Mouse (Mus musculus) thymus, adult 18-20 months (tissue): Measurements from ENCODE around the gene Ss18l2.

ENCODE experiments used
- DNase-seq, 2 experiments: peaks; one replicate each; pipeline ENCODE4 v3.0.0; 2022; ENCODE audit warnings: mixed read lengths in 2 of 2

Gene Ss18l2

DNA sequence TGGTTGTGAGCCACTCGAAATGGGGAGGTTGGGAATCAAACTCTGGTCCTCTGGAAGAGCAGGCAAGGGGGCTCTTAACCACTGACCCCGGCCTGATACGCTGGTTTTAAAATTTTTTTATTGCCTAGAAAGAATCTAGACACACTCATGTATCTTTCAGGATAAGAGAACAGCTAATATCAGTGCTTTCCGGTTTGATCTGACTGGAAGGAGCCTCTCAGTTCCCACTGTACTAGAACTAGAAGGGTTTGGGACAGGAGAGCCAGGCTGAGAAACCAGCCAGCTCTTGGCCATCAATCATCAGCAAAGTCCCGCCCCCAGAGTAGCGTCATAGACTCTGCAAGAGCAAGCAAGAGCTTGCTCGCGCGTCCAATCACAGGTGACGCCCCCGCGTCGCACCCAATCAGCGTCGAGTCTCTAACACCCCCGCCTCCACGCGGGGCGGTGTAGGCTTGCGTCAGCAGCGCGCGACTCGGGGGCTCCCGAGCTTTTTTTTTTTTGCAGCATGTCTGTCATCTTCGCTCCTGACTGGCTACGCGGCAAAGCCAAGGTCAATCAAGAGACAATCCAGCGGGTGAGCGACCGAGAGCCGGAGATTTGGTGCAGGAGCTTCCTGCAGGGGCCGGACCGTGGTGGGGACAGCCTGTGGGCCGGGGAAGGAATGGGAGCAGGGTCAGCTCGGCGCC, at the start of gene Ss18l2:
TSS of gene Ss18l2 (plus strand) at position 432 of the 686 bp plus-strand sequence.
- DNase-seq, result peak; percentile 93 to 96

DNA sequence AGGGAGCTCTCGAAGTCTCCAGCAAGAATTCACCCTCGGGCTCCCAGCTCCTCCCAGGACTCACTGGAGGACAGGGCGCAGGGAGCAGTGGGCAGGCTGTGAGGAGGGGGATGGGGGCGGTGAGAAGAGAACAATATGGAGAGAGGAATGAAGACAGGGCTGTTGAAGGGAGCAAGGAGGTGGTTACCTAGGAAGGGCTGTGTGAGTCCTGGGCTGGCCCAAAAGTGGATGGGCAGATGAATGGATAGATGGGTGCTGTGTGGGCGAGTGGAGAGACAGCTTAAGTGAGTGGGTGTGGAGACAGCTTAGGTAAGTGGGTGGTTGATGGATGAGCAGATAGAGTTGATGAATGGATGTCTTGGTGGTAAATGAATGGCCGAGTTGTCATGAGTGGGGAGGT, 46.7 kb upstream of the Ss18l2 start:
- DNase-seq, result no peak

DNA sequence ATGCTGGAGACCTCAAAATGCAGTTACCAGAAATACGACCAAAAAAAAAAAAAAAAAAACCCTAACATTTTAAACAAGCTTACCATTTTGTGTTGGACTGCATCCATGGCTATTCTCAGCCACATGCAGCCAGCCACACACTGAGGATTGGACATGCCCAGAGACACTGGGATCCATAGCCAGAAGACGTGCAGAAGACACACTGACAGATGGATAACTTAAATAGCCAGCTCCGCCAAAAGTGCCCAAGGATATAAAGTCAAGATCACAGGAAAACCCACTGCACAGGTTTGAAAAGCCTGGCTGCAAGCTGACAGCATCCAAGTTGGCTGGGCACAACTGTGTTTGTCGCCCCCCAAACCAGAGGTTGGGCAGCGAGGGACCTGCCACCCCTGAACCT, 46.0 kb upstream of the Ss18l2 start:
- DNase-seq, result no peak

DNA sequence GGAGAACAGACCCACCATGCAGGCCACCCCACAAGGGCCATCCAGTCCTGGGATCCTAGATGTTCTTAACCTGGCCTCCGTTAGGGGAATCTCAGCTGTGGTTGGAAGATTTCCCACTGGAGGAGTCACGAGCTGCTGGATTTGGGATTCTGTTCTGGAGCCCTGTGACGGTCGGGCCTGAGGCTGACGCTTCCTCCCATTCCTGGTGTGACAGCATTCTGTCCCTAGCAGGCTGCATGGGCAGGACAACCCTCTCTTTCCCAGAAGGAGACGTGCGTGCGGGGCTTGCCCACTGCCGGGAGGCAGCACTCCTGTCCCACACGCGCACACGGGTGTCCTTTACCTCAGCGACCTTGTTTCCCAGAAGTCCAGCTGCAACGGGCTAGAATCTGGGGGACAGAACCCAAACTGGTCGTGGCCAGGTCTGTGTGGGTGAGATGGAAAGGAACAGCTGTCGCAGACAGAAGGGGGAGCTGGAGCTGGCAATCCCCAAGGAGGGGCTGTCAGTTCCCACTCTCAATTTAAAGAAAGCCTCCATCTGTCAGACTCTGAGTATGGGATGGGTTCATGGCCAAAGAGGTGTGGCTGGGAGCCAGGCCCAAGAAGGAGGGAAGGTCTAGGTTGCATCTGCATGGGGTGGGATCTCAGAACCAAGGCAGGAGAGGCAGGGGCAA, 43.0 kb upstream of the Ss18l2 start:
- DNase-seq, result no peak

DNA sequence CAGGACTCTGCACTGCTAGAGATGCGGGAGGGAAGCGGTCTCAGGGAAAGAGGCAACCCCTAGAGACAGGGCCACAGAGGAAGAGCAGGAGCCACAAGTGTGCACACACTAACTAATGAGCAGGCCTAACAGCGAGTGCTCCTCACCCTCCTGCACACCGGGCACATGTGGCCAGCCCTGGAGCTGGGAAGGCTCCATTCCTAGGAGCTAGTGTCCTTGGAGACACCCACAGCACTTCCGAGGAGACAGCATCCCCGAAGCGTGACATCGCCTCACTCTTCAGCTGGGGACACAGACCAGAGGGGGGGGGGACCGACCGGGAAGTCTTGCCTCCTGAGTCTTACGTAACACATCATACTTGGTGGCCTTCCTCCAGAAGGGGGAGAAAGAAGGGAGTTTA, 42.3 kb upstream of the Ss18l2 start:
- no peak for DNase-seq

DNA sequence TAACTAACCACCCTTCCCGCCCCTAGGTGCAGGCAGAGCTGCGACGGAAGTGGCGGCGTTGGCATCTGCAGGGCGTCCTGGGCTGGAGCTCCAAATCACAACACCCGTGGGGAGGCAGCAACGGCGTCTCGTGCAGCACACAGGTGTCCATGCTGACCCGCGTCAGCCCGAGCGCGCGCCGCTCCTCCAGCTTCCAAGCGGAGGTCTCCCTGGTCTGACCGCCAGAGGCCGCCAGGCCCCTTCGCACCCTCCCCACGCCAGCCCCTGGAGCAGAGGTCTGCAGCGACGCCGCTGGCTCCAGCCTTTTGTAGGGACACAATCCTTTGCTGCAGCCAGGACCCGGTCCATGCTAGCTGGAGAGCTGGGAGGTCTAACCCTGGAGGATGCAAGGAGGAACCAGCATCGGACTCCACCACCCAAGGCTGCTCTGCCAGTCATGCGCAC, 40.8 kb upstream of the Ss18l2 start:
- DNase-seq, result peak; percentile 61 to 62

DNA sequence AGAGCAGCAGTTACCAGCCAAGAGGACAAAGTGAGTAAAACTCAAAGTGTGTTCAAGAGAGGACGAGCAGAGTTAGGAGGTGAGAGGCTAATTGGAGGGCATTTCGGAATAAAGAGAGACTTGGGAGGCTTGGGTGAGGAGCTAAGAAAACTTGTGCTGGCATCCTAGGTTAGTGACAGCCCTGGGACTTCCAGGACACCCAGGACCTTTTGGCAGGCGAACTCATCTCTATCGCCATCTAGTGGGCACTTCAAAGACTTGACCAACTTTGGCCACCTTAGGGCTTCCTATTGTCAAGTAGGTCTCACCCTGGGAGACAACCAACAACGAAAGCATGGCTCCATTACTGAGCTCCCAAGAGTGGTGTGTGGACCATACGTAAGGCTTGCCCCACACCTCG, 38.8 kb upstream of the Ss18l2 start:
- peak in 1 of 2 experiments; percentile 16 for DNase-seq

DNA sequence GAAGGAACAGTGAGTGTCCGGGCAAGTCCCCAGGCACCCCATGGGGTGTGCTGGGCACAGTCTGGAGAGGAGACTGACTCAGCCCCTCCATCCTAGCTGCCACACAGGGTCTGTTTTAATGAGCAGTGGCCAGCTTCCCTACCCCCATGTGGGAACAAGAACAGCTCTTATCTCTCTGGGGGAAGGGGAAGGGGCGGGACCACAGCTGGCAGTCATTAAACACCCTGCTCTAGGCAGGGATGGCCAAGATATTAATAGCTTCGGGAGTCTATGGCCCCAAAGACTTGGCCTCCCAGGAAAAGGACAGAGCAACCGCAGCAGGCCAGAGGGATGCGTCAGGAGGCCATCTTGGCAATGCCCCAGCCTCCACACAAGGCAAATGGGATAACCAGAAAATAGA, 37.8 kb upstream of the Ss18l2 start:
- no peak for DNase-seq

DNA sequence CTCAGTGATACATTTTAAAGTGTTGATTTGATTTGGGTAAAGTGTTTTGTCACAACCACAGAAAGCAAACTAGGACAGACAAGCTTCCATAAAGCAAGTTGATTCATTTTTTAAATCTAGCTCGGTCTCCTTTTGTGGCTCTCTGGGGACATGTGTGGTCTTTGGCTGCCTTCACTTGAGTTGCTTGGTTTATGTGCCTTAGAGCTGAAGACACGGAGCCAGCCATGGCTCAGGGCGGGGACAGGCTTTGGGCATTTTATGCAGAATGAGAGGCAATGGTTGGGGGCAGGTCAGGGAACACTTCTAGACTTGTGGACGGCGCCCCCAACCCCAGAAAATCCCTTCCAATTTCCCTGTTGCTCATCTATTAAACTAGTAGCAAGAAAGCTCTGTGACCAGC, 36.4 kb upstream of the Ss18l2 start:
- DNase-seq, result no peak

DNA sequence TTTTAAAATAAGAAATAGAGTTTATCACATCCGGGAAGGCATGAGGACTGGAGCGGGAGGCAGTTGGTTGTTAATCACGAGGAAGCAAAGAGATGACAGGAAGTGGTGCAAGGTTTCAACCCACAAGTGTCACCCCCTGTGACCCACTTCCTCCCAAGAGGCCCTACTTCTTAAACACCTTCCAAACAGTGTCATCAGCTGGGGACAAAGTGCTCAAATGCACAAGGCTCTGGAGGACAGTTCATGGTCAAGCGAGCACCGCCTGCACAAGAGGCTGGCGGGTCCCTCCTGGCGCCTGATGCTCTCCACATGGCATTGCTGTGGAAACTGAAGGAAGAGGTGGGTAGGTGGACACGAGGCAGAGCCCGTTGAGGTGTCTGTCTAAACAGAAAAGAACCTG, 35.1 kb upstream of the Ss18l2 start:
- DNase-seq, result peak; percentile 66 to 82

DNA sequence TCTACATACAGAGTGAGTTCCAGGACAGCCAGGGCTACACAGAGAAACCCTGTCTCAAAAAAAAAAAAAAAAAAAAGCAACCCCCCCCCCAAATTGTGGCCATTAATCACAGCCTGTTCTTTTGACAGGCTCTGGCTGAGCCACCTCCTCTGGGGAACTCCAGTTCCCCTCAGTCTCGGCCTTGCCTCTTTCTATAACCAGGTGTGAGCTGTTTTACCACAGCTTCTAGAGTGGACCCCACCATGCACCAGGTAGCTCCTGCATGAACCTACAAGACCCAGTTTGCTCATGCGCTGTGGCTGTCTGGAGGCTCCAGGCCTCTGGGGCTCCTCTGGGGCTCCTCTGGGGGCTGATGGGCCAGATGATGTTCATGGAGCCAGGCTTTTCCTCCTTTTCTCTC, 34.6 kb upstream of the Ss18l2 start:
- DNase-seq, result no peak

DNA sequence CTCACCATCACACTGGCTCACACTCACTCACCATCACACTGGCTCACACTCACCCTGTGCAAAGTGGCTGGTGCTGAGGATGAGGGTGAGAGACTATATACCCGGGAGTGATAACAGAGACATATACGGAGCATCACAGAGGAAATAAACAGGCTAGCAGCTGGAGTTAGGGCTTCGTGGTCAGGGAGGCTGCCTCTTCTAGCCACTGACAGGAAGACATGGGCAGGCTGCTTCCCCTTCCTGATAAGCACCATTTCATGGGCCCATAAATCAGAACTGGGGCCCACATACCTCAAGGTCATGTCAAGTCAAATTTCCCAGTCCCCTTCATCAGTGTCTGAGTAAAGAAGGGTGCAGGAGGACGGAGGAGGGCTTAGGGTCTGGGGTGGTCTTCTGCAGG, 33.1 kb upstream of the Ss18l2 start:
- no peak for DNase-seq

DNA sequence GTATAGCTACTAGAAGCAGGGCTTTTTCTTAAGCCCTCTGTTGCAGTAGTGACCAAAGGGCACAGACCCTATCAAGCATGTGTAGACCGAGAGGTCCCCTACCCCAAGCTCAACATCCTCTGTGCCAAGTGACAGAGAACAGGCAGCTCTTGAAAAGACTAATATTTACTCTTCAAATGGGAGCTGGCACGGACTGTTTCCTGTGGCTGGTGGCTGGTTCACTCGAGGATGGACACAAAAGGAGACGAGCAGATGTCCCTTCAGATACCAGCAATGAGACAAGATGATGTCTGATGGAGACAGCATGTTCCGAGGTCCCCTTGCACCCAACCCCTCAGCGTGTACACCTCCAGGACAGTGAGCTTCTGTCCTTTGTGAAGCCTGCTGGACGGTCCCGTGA, 32.7 kb upstream of the Ss18l2 start:
- no peak for DNase-seq

DNA sequence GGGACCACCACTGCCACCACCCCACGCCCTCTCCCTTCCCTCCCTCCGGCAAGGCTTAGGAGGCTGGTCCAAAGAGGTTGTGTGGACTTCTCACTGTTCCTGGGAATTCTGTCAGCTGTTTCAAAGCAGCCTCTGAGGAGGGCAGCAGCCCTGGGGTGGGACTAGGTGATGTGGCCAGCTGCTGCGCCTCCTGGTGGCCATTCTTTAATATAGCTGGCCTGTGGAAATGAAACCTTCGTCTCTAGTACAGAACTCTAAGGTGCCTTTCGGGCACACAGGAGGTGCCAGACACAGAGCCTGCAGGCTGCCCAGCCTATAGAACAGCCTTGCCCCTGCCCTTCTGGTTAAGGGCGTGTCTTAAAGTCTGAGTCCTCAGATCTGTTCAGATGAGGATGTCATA, 30.6 kb upstream of the Ss18l2 start:
- no peak for DNase-seq

DNA sequence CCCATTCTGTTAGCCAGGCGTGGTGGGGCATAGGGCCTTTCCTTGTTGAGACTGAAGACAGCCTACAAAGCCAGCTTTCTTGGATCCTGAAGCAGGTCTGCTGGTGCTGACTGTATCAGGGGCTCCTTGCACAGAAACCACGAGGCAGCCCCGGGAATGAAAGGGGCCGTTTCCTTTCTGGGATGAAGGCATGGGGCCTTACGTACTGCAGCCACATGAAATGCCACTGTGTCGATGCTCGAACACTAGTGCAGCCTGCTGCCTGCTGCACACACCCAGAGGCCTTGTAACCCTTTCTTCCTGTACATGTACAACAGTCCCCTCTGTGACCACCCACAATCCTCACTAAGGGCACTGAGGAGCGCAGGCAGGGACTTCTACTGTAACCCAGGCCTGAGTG, 28.9 kb upstream of the Ss18l2 start:
- no peak for DNase-seq

DNA sequence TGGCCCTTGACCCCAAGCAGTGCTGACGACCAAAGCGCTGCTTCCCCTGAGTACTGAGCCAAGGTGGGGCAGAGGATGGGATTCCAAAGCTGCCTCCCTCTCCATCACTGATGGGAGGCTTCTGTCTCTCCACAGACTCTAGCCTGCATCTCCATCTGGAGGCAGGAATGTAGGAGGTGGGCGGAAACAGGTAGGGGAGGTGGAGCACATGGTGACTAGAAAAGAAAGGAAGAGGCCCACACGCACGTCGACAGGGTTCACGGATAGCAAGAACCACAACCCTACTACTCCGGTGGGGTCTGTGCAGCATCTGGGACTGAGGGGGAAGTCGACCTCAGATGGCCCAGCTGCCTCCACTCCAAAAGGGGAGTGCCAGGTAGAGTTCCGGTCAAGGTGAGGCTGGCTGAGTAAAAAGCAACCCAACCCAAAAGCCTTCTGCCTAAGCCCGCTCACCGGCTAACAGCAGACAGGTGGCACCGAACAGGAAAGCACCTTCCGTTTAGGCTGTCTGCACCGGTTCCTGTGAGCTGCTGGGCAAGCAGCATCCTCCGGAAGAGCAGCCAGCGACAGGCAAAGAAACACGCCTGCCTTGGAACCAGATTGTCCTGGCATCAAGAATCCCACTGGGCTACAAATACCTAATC, 28.0 kb upstream of the Ss18l2 start:
- DNase-seq, result no peak

DNA sequence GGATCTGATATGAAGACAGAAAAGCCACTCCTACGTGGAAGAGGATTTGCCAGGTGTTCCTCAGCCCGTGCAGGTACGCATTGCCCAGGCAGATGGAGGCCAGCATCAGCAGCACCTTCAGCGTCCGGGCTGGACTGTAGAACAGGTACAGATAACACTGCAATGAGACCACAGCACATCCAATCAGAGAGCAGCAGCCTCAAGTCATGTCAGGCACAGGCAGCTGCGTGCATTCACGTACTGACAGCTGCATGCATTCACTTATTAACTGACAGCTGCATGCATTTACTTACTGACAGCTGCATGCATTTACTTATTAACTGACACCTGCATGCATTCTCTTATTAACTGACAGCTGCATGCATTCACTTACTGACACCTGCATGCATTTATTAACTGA, 25.4 kb upstream of the Ss18l2 start:
- no peak for DNase-seq

DNA sequence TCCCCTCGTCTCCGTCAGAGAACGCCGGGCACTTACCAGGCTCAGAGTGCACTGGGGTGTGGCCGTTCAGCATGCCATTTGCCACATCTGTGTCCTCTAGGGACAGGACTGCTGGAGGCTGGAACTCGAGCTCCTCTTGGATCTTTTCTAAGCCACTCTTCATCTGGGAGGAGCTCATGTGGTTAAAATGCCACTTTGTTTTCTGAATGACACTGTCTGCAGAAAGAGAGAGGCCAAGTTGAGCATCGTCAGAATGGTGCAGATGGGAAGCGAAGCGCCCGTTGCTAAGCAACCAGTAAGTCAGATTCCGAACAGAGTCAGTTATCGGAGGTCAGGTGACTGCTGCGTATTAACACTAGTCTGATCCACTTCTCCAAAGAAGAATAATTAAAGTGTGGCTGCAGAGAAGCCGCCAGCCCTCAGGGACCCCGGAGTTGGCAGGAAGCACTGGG, 19.9 kb upstream of the Ss18l2 start:
- DNase-seq, result no peak

DNA sequence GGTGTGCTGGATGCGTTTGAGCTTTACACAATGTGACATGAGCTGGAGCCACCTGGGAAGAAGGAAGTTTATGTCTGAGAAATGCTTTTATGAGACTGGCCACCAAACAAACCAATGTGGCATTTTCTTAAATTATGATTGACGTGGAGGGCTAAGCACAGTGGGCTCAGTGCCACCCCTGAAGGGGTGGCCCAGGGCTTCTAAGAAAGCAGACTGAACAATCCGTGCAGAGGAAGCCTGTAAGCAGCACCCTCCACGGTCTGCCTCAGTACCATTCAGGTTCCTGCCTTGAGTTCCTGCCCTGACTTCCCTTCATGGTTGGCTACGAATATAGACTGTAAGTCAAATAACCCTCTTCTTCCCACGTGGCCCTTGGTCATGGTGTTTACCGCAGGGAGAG, 19.4 kb upstream of the Ss18l2 start:
- DNase-seq, result no peak

DNA sequence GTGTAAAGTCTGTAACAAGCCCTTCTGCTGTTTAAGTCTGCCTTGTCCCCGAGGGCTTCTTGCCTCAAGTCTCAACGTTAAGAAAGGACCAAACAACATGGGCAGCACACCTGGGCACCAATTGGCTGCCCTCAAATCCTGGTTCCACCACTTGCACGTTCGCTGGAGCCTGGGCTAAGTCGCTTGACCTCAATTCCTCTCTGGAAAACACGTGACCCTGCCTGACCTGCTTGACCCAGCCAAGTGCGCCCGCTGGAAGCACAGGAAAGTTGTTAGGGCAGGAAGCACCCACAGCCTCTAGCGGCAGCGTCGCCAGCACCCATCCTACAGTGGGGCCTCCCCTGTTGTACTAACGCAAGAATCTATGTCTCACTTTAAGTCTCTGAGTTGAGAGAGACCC, 15.4 kb upstream of the Ss18l2 start:
- DNase-seq, result no peak

DNA sequence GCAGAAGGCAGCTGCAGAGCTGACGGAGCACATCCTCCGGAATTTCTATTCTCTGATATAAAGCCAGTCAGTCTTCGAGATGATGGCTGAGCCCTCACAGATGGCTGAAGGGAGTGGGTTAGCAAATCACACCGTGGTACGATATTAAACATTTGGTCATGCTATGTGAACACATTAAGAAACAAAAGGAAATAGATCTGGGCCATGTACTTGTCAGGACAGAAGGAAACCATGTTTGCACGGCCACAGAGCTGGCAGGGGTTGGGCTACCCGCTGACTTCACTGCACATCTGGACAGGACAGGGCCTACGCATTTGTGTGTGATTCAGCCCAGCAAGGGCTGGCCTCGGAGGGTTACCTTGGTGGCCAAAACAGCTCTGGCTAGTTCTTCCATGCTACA, 13.5 kb upstream of the Ss18l2 start:
- no peak for DNase-seq

DNA sequence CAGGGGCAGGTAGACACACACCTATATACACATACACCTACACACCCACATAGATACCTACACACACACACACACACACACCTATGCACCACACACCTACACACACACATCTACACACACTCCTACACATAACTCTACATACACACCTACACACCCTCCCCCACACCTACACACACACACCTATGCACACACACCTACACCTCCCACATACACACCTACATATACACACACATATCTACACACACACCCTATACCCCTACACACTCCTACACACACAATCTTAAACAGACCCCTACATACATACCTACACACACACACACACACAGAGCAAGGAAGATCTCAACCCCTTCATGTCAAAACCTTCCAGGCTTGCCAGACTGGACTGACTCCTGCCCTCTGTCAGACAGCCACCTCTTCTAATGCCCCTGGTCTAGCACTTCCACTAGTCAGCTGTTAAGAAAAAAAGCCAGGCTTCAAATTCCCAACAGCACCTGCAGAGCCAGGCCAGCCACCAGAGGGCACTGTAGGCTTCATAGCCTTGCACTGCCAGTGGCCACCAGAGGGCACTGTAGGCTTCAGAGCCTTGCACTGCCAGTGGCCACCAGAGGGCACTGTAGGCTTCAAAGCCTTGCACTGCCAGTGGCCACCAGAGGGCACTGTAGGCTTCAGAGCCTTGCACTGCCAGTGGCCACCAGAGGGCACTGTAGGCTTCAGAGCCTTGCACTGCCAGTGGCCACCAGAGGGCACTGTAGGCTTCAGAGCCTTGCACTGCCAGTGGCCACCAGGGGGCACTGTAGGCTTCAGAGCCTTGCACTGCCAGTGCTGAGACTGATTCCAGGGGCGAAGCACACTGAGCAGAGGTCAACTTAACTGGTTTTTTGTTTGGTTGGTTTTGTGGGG, 12.7 kb upstream of the Ss18l2 start:
- DNase-seq, result no peak

DNA sequence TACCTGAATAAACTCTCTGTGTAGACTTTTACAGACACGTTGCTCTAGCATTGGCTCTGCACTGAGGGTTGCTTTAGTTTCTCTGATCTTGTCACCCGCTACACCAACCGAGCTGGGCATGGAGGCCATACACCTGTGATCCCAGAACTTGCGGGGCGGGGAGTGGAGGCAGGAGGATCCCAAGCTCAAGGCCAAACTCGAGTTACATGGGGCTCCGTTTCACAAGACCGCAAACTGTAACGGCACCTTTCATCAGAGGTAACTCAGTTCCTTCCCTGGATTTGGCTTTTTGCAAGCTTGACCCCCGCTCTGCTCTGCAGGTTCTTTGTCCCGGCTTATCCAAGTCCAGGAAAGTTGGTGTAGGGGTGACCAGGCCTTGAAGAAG, 5.9 kb upstream of the Ss18l2 start:
- no peak for DNase-seq
